Mouse (Mus musculus) liver, postnatal 0 days (tissue): ENCODE measurements around the gene Tmbim6. TPM values are rescaled to one million over a fixed set of nuclear protein-coding genes. Genes with fewer than 3 reads are reported as not detected.

Source experiments
- ATAC-seq: fragments of 200-750 bp; cut with Nextera tagmentation; 2 replicates; pipeline ENCODE4 v1.8.0; 2017; ENCODE audit warnings: mild to moderate bottlenecking, moderate library complexity
- DNase-seq: peaks from one replicate; pipeline ENCODE4 v3.0.0-alpha.2; 2016
- H3K27ac ChIP-seq: fragments of 300-500 bp; sonication (generic); 2 replicates; pipeline ENCODE4 v1.5.1; 2014; ENCODE audit warnings: antibody characterized with exemption, moderate library complexity, mild to moderate bottlenecking, low read depth
- H3K27me3 ChIP-seq: fragments of 300-500 bp; sonication (generic); 2 replicates; pipeline ENCODE4 v1.6.1; 2014; ENCODE audit warnings: low read length, control low read depth, mixed read lengths; ENCODE audit not compliant: insufficient read depth
- H3K36me3 ChIP-seq: fragments of 300-500 bp; sonication (generic); replicated peaks from 2 replicates; pipeline ENCODE4 v1.6.1; 2014; ENCODE audit warnings: mild to moderate bottlenecking, control low read depth, low read length, moderate library complexity, mixed read lengths; ENCODE audit not compliant: insufficient read depth
- H3K4me1 ChIP-seq: fragments of 300-500 bp; sonication (generic); 2 replicates; pipeline ENCODE4 v1.6.1; 2014; ENCODE audit warnings: antibody characterized with exemption, mild to moderate bottlenecking, control low read depth; ENCODE audit not compliant: insufficient read depth
- H3K4me2 ChIP-seq: fragments of 300-500 bp; sonication (generic); 2 replicates; pipeline ENCODE4 v1.6.1; 2014; ENCODE audit warnings: low read depth, mild to moderate bottlenecking, low read length, moderate library complexity, mixed read lengths
- H3K4me3 ChIP-seq: fragments of 300-500 bp; sonication (generic); 2 replicates; pipeline ENCODE4 v1.5.1; 2014; ENCODE audit warnings: low read depth, low read length
- H3K9ac ChIP-seq: fragments of 300-500 bp; sonication (generic); replicated peaks from 2 replicates; pipeline ENCODE4 v1.6.1; 2014; ENCODE audit warnings: mild to moderate bottlenecking, moderate library complexity
- H3K9me3 ChIP-seq: fragments of 300-500 bp; sonication (generic); 2 replicates; pipeline ENCODE4 v1.6.1; 2016; ENCODE audit warnings: mild to moderate bottlenecking, control low read depth, low read length, mixed read lengths
- CTCF ChIP-seq: sonication (generic); IDR thresholded peaks from 2 replicates; pipeline ENCODE4 v1.5.1; 2016; ENCODE audit warnings: antibody characterized with exemption, low read depth
- EP300 ChIP-seq: IDR thresholded peaks from 2 replicates; pipeline ENCODE4 v1.6.1; 2016; ENCODE audit warnings: antibody characterized with exemption, low read depth, mild to moderate bottlenecking
- WGBS: fragments of 180-500 bp; shearing (Covaris S2); extraction: QIAGEN DNeasy Blood & Tissue Kit; methylation state at CpG from one replicate; pipeline ENCODE4 v1.1.7; 2014; ENCODE audit not compliant: insufficient replicate concordance; 5-methylcytosine and 5-hydroxymethylcytosine counted together
- polyA plus RNA-seq: library from polyadenylated mRNA; unstranded; fragments of >200 nt; fragmentation: Nextera tagmentation; extraction: Ambion mirVana; gene quantifications from 2 replicates; pipeline ENCODE4 v1.2.1, GENCODE M21; 2015

The Tmbim6 gene
- polyA plus RNA-seq, 1 experiment from 2014 or later: 586 TPM

GRCm38 (mm10) chr15:99420101-99420500 is 27.4 kb downstream of the Tmbim6 start:
- no peaks in the 10 kb centered on the region for H3K9me3 ChIP-seq
- H3K4me3 ChIP-seq: 0 out of 2 replicates have a peak overlapping the region, but pooled peaks have one; percentile 10
- no peaks in the 10 kb centered on the region for H3K36me3 ChIP-seq
- DNase-seq: no peak
- peak overlapping the region; percentile 58 for H3K4me2 ChIP-seq
- peaks cover 21% of the 10 kb centered on the region for H3K4me1 ChIP-seq
- TF ChIP-seq EP300 (no peak), CTCF (no peak)
- H3K27me3 ChIP-seq: no peaks in the 10 kb centered on the region
- H3K27ac ChIP-seq: peak overlapping the region; percentile 3; the same call in 1 of the 2 replicates
- WGBS: 31% methylated on average over 5 of the region's 5 CpGs
- no peak overlapping the region for H3K9ac ChIP-seq
- no peak for ATAC-seq

- no peaks in the 10 kb centered on the region for H3K9me3 ChIP-seq
- H3K4me3 ChIP-seq: 0 out of 2 replicates have a peak overlapping the region, but pooled peaks have one; percentile 10
- H3K4me1 ChIP-seq: peaks cover 21% of the 10 kb centered on the region
- DNase-seq: peak; percentile 42
- peak overlapping the region; percentile 57 for H3K27ac ChIP-seq
- no peak overlapping the region for H3K9ac ChIP-seq
- H3K36me3 ChIP-seq: no peaks in the 10 kb centered on the region
- WGBS: 12% methylated on average over 12 of the region's 12 CpGs
- peak overlapping the region; percentile 58 for H3K4me2 ChIP-seq
- ATAC-seq: no peak
- TF ChIP-seq EP300: no peak
- no peak for TF ChIP-seq CTCF
- no peaks in the 10 kb centered on the region for H3K27me3 ChIP-seq
Observed at GRCm38 (mm10) chr15:99420521-99421014, 27.9 kb downstream of the Tmbim6 start.

GRCm38 (mm10) chr15:99421152-99421551 is 28.5 kb downstream of the Tmbim6 start:
- no peaks in the 10 kb centered on the region for H3K36me3 ChIP-seq
- peaks cover 19% of the 10 kb centered on the region for H3K4me1 ChIP-seq
- DNase-seq (peak; percentile 64), ATAC-seq (peak; percentile 44)
- H3K4me3 ChIP-seq: no peak overlapping the region
- no peaks in the 10 kb centered on the region for H3K9me3 ChIP-seq
- no peak overlapping the region for H3K9ac ChIP-seq
- WGBS: 59% methylated on average over 9 of the region's 9 CpGs
- H3K27me3 ChIP-seq: no peaks in the 10 kb centered on the region
- TF ChIP-seq EP300 (no peak), CTCF (no peak)
- H3K27ac ChIP-seq: peak overlapping the region; percentile 57
- H3K4me2 ChIP-seq: peak overlapping the region; percentile 58

DNA sequence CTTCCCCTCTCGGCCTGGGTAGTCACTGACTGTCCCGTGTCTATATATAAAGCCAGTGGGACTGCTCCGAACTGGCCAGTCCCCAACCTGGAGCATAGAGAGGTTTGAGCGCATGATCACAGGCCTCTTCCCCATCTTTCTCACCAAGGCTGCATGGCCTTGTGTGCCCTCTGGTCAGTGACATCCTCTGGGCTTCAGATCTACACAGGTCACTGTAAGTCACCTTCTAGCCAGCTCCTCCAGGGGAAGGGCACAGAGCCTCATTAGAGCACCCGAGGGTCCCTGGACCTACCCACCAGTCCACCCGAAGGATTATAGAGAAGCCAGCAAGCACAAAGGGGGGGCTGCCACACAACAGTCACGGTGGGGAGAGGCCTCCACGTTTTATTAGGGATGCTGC is 29.0 kb downstream of the Tmbim6 start:
- DNase-seq: no peak
- Histone ChIP-seq H3K27me3 (no peaks in the 10 kb centered on the region), H3K9me3 (no peaks in the 10 kb centered on the region), H3K4me3 (no peak overlapping the region), H3K36me3 (no peaks in the 10 kb centered on the region), H3K9ac (no peak overlapping the region), H3K4me1 (peaks cover 18% of the 10 kb centered on the region), H3K4me2 (no peak overlapping the region), H3K27ac (0 out of 2 replicates have a peak overlapping the region, but pooled peaks have one; percentile 57)
- 73% methylated on average over 8 of the region's 8 CpGs for WGBS
- TF ChIP-seq EP300: no peak
- no peak for TF ChIP-seq CTCF
- no peak for ATAC-seq

GRCm38 (mm10) chr15:99422551-99422950 is 29.9 kb downstream of the Tmbim6 start:
- 91% methylated on average over 23 of the region's 23 CpGs for WGBS
- Histone ChIP-seq H3K27ac (no peak overlapping the region), H3K4me3 (no peak overlapping the region), H3K27me3 (no peaks in the 10 kb centered on the region), H3K9me3 (no peaks in the 10 kb centered on the region), H3K4me1 (peaks cover 15% of the 10 kb centered on the region), H3K4me2 (no peak overlapping the region), H3K9ac (no peak overlapping the region), H3K36me3 (no peaks in the 10 kb centered on the region)
- TF ChIP-seq CTCF (no peak), EP300 (no peak)
- no peak for ATAC-seq
- no peak for DNase-seq

- no peak overlapping the region for H3K9ac ChIP-seq
- H3K4me3 ChIP-seq: no peak overlapping the region
- peaks cover 15% of the 10 kb centered on the region for H3K4me1 ChIP-seq
- WGBS: 92% methylated on average over 8 of the region's 10 CpGs
- no peaks in the 10 kb centered on the region for H3K9me3 ChIP-seq
- H3K36me3 ChIP-seq: no peaks in the 10 kb centered on the region
- ATAC-seq (no peak), DNase-seq (no peak)
- no peak overlapping the region for H3K4me2 ChIP-seq
- H3K27me3 ChIP-seq: no peaks in the 10 kb centered on the region
- no peak for TF ChIP-seq CTCF
- no peak for TF ChIP-seq EP300
- H3K27ac ChIP-seq: no peak overlapping the region
Observed at GRCm38 (mm10) chr15:99423131-99423530, 30.4 kb downstream of the Tmbim6 start.

- Histone ChIP-seq H3K9me3 (no peaks in the 10 kb centered on the region), H3K4me2 (no peak overlapping the region), H3K27me3 (no peaks in the 10 kb centered on the region), H3K9ac (no peak overlapping the region), H3K4me1 (peaks cover 15% of the 10 kb centered on the region), H3K4me3 (no peak overlapping the region), H3K27ac (no peak overlapping the region), H3K36me3 (no peaks in the 10 kb centered on the region; the same call in 1 of the 2 replicates)
- ATAC-seq (no peak), DNase-seq (no peak)
- WGBS: 85% methylated on average over 9 of the region's 9 CpGs
- TF ChIP-seq CTCF (no peak), EP300 (no peak)
Observed at GRCm38 (mm10) chr15:99423884-99424283, 31.2 kb downstream of the Tmbim6 start.
